Mouse (Mus musculus) heart, embryonic 16.5 days (tissue): Measurements from ENCODE around the gene Dnajb6. TPM values are rescaled to one million over a fixed set of nuclear protein-coding genes. Genes with fewer than 3 reads are reported as not detected.

ENCODE experiments used
- polyA plus RNA-seq: library from polyadenylated mRNA; unstranded; fragments of >200 nt; fragmentation: Nextera tagmentation; extraction: Ambion mirVana; gene quantifications from 2 replicates; pipeline ENCODE4 v1.2.1, GENCODE M21; 2015

Gene Dnajb6
- polyA plus RNA-seq, 1 experiment from 2014 or later, result 96.2 TPM

Other genes with a start within 250 kb of the Dnajb6 start
- gene Ube3c, start 166.4 kb upstream of the Dnajb6 start, polyA plus RNA-seq, result 9.8 and 17.7 TPM in 2 replicates
- gene Gm5129, start 248 bp downstream of the Dnajb6 start, polyA plus RNA-seq, result not detected in 2 replicates